Mouse (Mus musculus) heart, adult 18-20 months (tissue): ENCODE results near the gene Hp. TPM values are rescaled to one million over a fixed set of nuclear protein-coding genes. Genes with fewer than 3 reads are reported as not detected.

ENCODE experiments used
- DNase-seq, 2 experiments: peaks; one replicate each; pipeline ENCODE4 v3.0.0; 2021 to 2022; ENCODE audit warnings: mixed read lengths in 1 of 2
- long read RNA-seq, 2 experiments: library from polyadenylated mRNA; stranded (forward); transcript quantifications; one replicate each; pipeline ENCODE4 v2.0.0; 2021
- total RNA-seq, 2 experiments: library from RNA; stranded (reverse); gene quantifications; 2 replicates each; pipeline ENCODE4 v1.2.3; 2021

Hp gene
- 10 to 100 TPM; 12.3 to 26.7 TPM for total RNA-seq
- long read RNA-seq, experiment 1, partial matches to known transcripts: 0 of 3 reads
- long read RNA-seq, experiment 1, other reads (novel, unspliced or antisense): 0 of 3 reads
- long read RNA-seq, experiment 2, transcript Hp-201 (5 exons, 1,345 nt): major isoform, 11 of 13 reads
- long read RNA-seq, experiment 2, partial matches to known transcripts: 0 of 13 reads
- long read RNA-seq, experiment 2, other reads (novel, unspliced or antisense): 2 of 13 reads

GRCm38 (mm10) chr8:109578900-109579301 is at the start of gene Hp:
TSS of gene Hp (minus strand) at chr8:109579172.
- no peak for DNase-seq

- DNase-seq: no peak
These were observed 49.7 kb upstream of the Hp start for GRCm38 (mm10) chr8:109628638-109629037.

- DNase-seq: no peak
These were observed 36.6 kb upstream of the Hp start for GRCm38 (mm10) chr8:109615569-109615968.

GRCm38 (mm10) chr8:109614243-109615210 is 35.6 kb upstream of the Hp start, which contains the start of gene Pkd1l3:
TSS of gene Pkd1l3 (plus strand) at chr8:109614517.
- DNase-seq: no peak

- peak; percentile 44 to 48 for DNase-seq
These were observed 30.2 kb upstream of the Hp start for GRCm38 (mm10) chr8:109609153-109609502.

GRCm38 (mm10) chr8:109608271-109609152 is 29.5 kb upstream of the Hp start, which contains the start of gene Dhodh:
TSS of gene Dhodh (minus strand) at chr8:109608673.
- peak; percentile 98 for DNase-seq

- DNase-seq: no peak
These were observed 28.7 kb upstream of the Hp start for GRCm38 (mm10) chr8:109607650-109608049.

- DNase-seq: no peak
These were observed 27.8 kb upstream of the Hp start for GRCm38 (mm10) chr8:109606725-109607124.

- DNase-seq: peak; percentile 33 to 71
These were observed 16.9 kb upstream of the Hp start for GRCm38 (mm10) chr8:109595854-109596253.

- DNase-seq: no peak
These were observed 14.3 kb upstream of the Hp start for GRCm38 (mm10) chr8:109593117-109593788.

- DNase-seq: no peak
These were observed 13.2 kb upstream of the Hp start for GRCm38 (mm10) chr8:109592164-109592563.

GRCm38 (mm10) chr8:109591367-109591766 is 12.4 kb upstream of the Hp start:
- DNase-seq: no peak

GRCm38 (mm10) chr8:109590901-109591300 is 11.9 kb upstream of the Hp start:
- DNase-seq: no peak

- DNase-seq: no peak
These were observed 8.1 kb upstream of the Hp start for GRCm38 (mm10) chr8:109586972-109587504.

- DNase-seq: no peak
These were observed 6.7 kb upstream of the Hp start for GRCm38 (mm10) chr8:109585652-109586051.

GRCm38 (mm10) chr8:109584830-109585229 is 5.9 kb upstream of the Hp start:
- DNase-seq: no peak

GRCm38 (mm10) chr8:109584293-109584692 is 5.3 kb upstream of the Hp start:
- DNase-seq: no peak

GRCm38 (mm10) chr8:109576311-109576710 is 2.7 kb downstream of the Hp start:
- no peak for DNase-seq

- no peak for DNase-seq
These were observed 7.8 kb downstream of the Hp start for GRCm38 (mm10) chr8:109571139-109571538.

GRCm38 (mm10) chr8:109565498-109566333 is 13.3 kb downstream of the Hp start, which contains the start of the genes Dhx38 and Txnl4b:
TSS of gene Dhx38 (minus strand) at chr8:109565861.
TSS of gene Txnl4b (plus strand) at chr8:109565892.
- peak; percentile 99 to 100 for DNase-seq
